ENCODE assay signal across 20 mouse cellular contexts in genomic region chr5:111540486-111540885, GRCm38 (mm10).
DNase-seq lines count a peak whose midpoint lies in the region; ATAC-seq and TF ChIP-seq lines count a peak whose summit lies in the region.
"Had no signal": no experiment of that assay in that cellular context is flagged by ENCODE, and none has a peak within 500 bp of the region (broad histone marks: within the 10 kb centered on the region; RNA-seq: fewer than 3 reads in every experiment).

No protein-coding gene starts in this region.

- no peak for DNase-seq in forebrain, embryonic 10.5 days (ENCODE audit: extremely low spot score, low spot score)
- DNase-seq in forebrain, embryonic 11.5 days (ENCODE audit: low spot score), result no peak
- DNase-seq in hindbrain, embryonic 10.5 days (ENCODE audit: low spot score), result no peak
- no peak for DNase-seq in hindbrain, postnatal 0 days (ENCODE audit: low spot score)
- peak; percentile 67 for DNase-seq in midbrain, embryonic 14.5 days
- DNase-seq in cerebellum, postnatal 36 days, result no peak
- DNase-seq: adrenal gland, postnatal 14 days; cerebellum, adult 18-20 months; cerebellum, adult 9-11 months; gastrocnemius, postnatal 25 days; heart, adult 11 months; heart, postnatal 36 days had no signal

- no peaks in the 10 kb centered on the region for H3K36me3 ChIP-seq in forebrain, embryonic 10.5 days (replicated peaks)
- H3K36me3 ChIP-seq in forebrain, embryonic 11.5 days (ENCODE audit: control insufficient read depth, insufficient read depth, low read length), result no peaks in the 10 kb centered on the region
- H3K36me3 ChIP-seq in hindbrain, embryonic 10.5 days, result no peaks in the 10 kb centered on the region
- no peaks in the 10 kb centered on the region for H3K36me3 ChIP-seq in hindbrain, postnatal 0 days (ENCODE audit: insufficient read depth, low read length)
- no peaks in the 10 kb centered on the region for H3K36me3 ChIP-seq in midbrain, embryonic 14.5 days (ENCODE audit: control insufficient read depth, insufficient read depth, low read length)
- no peaks in the 10 kb centered on the region for H3K36me3 ChIP-seq in midbrain, embryonic 15.5 days (replicated peaks)
- H3K36me3 ChIP-seq: heart, embryonic 13.5 days; hindbrain, embryonic 13.5 days had no signal

- peaks cover 42% of the 10 kb centered on the region for H3K4me1 ChIP-seq in forebrain, embryonic 10.5 days
- H3K4me1 ChIP-seq in forebrain, embryonic 11.5 days (replicated peaks; ENCODE audit: control insufficient read depth, insufficient read depth, low read length), result peaks cover 11% of the 10 kb centered on the region
- peaks cover 55% of the 10 kb centered on the region for H3K4me1 ChIP-seq in hindbrain, embryonic 10.5 days (replicated peaks)
- H3K4me1 ChIP-seq in hindbrain, postnatal 0 days (ENCODE audit: insufficient read depth, low read length), result peaks cover 8% of the 10 kb centered on the region; the same call in 1 of the 2 replicates
- peaks cover 7% of the 10 kb centered on the region; the same call in 1 of the 2 replicates for H3K4me1 ChIP-seq in midbrain, embryonic 14.5 days (ENCODE audit: control insufficient read depth, insufficient read depth, low read length)
- peaks cover 15% of the 10 kb centered on the region for H3K4me1 ChIP-seq in midbrain, embryonic 15.5 days

- H3K9me3 ChIP-seq in forebrain, embryonic 10.5 days, result no peaks in the 10 kb centered on the region
- H3K9me3 ChIP-seq in forebrain, embryonic 11.5 days (ENCODE audit: control insufficient read depth, low read length), result no peaks in the 10 kb centered on the region
- no peaks in the 10 kb centered on the region for H3K9me3 ChIP-seq in hindbrain, embryonic 10.5 days
- no peaks in the 10 kb centered on the region for H3K9me3 ChIP-seq in hindbrain, postnatal 0 days (ENCODE audit: low read length)
- H3K9me3 ChIP-seq in midbrain, embryonic 14.5 days (ENCODE audit: control insufficient read depth, low read length), result no peaks in the 10 kb centered on the region
- no peaks in the 10 kb centered on the region for H3K9me3 ChIP-seq in midbrain, embryonic 15.5 days
- H3K9me3 ChIP-seq: heart, embryonic 13.5 days; hindbrain, embryonic 13.5 days had no signal

- 49% methylated on average over 3 of the region's 3 CpGs for WGBS in forebrain, embryonic 10.5 days
- 31% methylated on average over 3 of the region's 3 CpGs for WGBS in forebrain, embryonic 11.5 days
- 62% methylated on average over 3 of the region's 3 CpGs for whole genome bisulfite sequencing in hindbrain, embryonic 10.5 days
- 27% methylated on average over 3 of the region's 3 CpGs for WGBS in hindbrain, postnatal 0 days
- WGBS in midbrain, embryonic 14.5 days, result 18% methylated on average over 3 of the region's 3 CpGs
- WGBS in midbrain, embryonic 15.5 days, result 26% methylated on average over 3 of the region's 3 CpGs

- H3K4me3 ChIP-seq in forebrain, embryonic 10.5 days, result no peak overlapping the region
- H3K4me3 ChIP-seq in forebrain, embryonic 11.5 days (ENCODE audit: low read depth, low read length), result no peak overlapping the region
- H3K4me3 ChIP-seq in hindbrain, embryonic 10.5 days, result no peak overlapping the region
- H3K4me3 ChIP-seq in hindbrain, postnatal 0 days (ENCODE audit: low read length), result no peak overlapping the region
- H3K4me3 ChIP-seq in midbrain, embryonic 14.5 days (replicated peaks; ENCODE audit: low read depth, low read length), result no peak overlapping the region
- H3K4me3 ChIP-seq in midbrain, embryonic 15.5 days, result no peak overlapping the region
- H3K4me3 ChIP-seq: heart, embryonic 13.5 days; hindbrain, embryonic 13.5 days had no signal

- peaks cover 9% of the 10 kb centered on the region; the same call in 1 of the 2 replicates for H3K27me3 ChIP-seq in forebrain, embryonic 10.5 days (ENCODE audit: poor library complexity, severe bottlenecking)
- no peaks in the 10 kb centered on the region for H3K27me3 ChIP-seq in forebrain, embryonic 11.5 days (ENCODE audit: control insufficient read depth, insufficient read depth, low read length)
- peaks cover 13% of the 10 kb centered on the region for H3K27me3 ChIP-seq in hindbrain, embryonic 10.5 days (ENCODE audit: insufficient read depth, poor library complexity, severe bottlenecking)
- H3K27me3 ChIP-seq in hindbrain, postnatal 0 days (ENCODE audit: insufficient read depth, low read length), result no peaks in the 10 kb centered on the region
- no peaks in the 10 kb centered on the region for H3K27me3 ChIP-seq in midbrain, embryonic 14.5 days (ENCODE audit: control insufficient read depth, insufficient read depth, low read length)
- no peaks in the 10 kb centered on the region for H3K27me3 ChIP-seq in midbrain, embryonic 15.5 days (replicated peaks)
- H3K27me3 ChIP-seq: CH12.LX had no signal

- ATAC-seq in forebrain, embryonic 11.5 days (replicated peaks; ENCODE audit: low FRiP score), result no peak
- no peak for ATAC-seq in hindbrain, postnatal 0 days
- no peak for ATAC-seq in midbrain, embryonic 14.5 days (ENCODE audit: low FRiP score, low TSS enrichment)
- ATAC-seq in midbrain, embryonic 15.5 days (replicated peaks), result no peak
- ATAC-seq: activated CD4-positive, CD25-positive, alpha-beta regulatory T cell, adult 4 months; forebrain, embryonic 16.5 days; intestine, embryonic 16.5 days; Patski had no signal

- H3K9ac ChIP-seq in forebrain, embryonic 11.5 days (ENCODE audit: low read length), result no peak overlapping the region; the same call in 1 of the 2 replicates
- no peak overlapping the region for H3K9ac ChIP-seq in hindbrain, postnatal 0 days (replicated peaks; ENCODE audit: low read length)
- H3K9ac ChIP-seq in midbrain, embryonic 14.5 days (replicated peaks; ENCODE audit: low read length), result no peak overlapping the region
- H3K9ac ChIP-seq in midbrain, embryonic 15.5 days, result no peak overlapping the region
- H3K9ac ChIP-seq: heart, embryonic 13.5 days; hindbrain, embryonic 13.5 days had no signal

- H3K4me2 ChIP-seq in forebrain, embryonic 11.5 days (ENCODE audit: low read depth, low read length, severe bottlenecking), result no peak overlapping the region
- H3K4me2 ChIP-seq in hindbrain, postnatal 0 days (ENCODE audit: low read depth, low read length), result no peak overlapping the region
- H3K4me2 ChIP-seq in midbrain, embryonic 14.5 days (ENCODE audit: low read length), result no peak overlapping the region
- no peak overlapping the region for H3K4me2 ChIP-seq in midbrain, embryonic 15.5 days
- H3K4me2 ChIP-seq: heart, embryonic 13.5 days; hindbrain, embryonic 13.5 days had no signal

- peak overlapping the region; percentile 48 for H3K27ac ChIP-seq in forebrain, embryonic 10.5 days
- no peak overlapping the region for H3K27ac ChIP-seq in forebrain, embryonic 11.5 days (ENCODE audit: low read depth, low read length)
- H3K27ac ChIP-seq in hindbrain, embryonic 10.5 days, result peak overlapping the region; percentile 13; the same call in 1 of the 2 replicates
- no peak overlapping the region for H3K27ac ChIP-seq in hindbrain, postnatal 0 days
- H3K27ac ChIP-seq in midbrain, embryonic 14.5 days (replicated peaks; ENCODE audit: low read depth, low read length), result no peak overlapping the region
- H3K27ac ChIP-seq in midbrain, embryonic 15.5 days, result no peak overlapping the region
- H3K27ac ChIP-seq: heart, embryonic 13.5 days; hindbrain, embryonic 13.5 days had no signal

- TF ChIP-seq CTCF in hindbrain, postnatal 0 days (IDR thresholded peaks at IDR 0.05; ENCODE audit: low read depth), result no peak

Comparison
In these comparisons a context has a peak if more than half of its experiments do, and no peak if none do; other contexts are left out.
1. H3K27ac ChIP-seq: peak in forebrain, embryonic 10.5 days (single experiment) and hindbrain, embryonic 10.5 days (single experiment); none in forebrain, embryonic 11.5 days (single experiment), hindbrain, postnatal 0 days (single experiment), midbrain, embryonic 14.5 days (single experiment) and midbrain, embryonic 15.5 days (single experiment).